Mouse (Mus musculus): Measurements from ENCODE around the gene Kctd12. TPM values are rescaled to one million over a fixed set of nuclear protein-coding genes. Genes with fewer than 3 reads are reported as not detected.

Gene Kctd12
- polyA plus RNA-seq, 1 experiment from 2014 or later = 9.3 TPM

DNA sequence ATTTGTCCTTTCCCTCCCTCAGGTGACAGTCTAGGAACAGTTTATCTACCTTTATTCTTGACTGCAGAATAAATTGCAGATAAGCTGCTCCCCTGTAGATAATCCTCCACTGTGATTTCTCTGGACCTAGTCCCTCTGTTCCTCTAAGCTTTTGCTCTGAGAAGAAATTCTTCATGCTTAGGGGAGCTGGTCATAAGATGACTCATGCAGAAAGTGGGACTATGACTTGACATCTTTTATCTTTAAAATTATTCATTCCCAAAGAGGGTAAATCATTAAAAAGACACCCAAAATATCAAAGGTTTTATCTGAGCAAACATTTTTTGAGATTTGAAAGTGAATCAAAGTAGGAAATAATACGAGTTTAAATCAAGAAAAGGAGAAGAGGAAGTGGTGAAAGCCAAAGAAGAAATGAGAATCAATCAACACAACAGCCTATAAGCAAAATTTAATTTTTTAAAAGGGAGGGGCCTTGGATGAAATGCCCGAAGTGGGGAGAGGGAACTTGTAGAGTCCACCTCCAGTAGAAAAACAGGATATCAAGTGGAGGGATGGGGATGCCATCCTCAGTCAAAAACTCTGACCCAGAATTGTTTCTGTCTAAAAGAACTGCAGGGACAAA, 40.1 kb downstream of the Kctd12 start:
- Histone ChIP-seq H3K4me3 (ENCODE audit: low read depth, low read length) (no peak overlapping the region), H3K27me3 (ENCODE audit: control insufficient read depth, insufficient read depth, low read length) (no peaks in the 10 kb centered on the region), H3K27ac (ENCODE audit: low read depth, low read length) (no peak overlapping the region), H3K4me1 (ENCODE audit: control insufficient read depth, insufficient read depth, low read length) (no peaks in the 10 kb centered on the region), H3K9me3 (ENCODE audit: control insufficient read depth, low read length) (no peaks in the 10 kb centered on the region), H3K36me3 (ENCODE audit: control insufficient read depth, insufficient read depth, low read length) (no peaks in the 10 kb centered on the region), H3K4me2 (ENCODE audit: low read depth) (no peak overlapping the region), H3K9ac (ENCODE audit: low read length) (no peak overlapping the region)
- DNase-seq (ENCODE audit: low spot score) (no peak), ATAC-seq (ENCODE audit: insufficient read depth, low FRiP score, low TSS enrichment) (no peak)
- WGBS = 85% methylated on average over 2 of the region's 2 CpGs

- WGBS = 78% methylated on average over 2 of the region's 2 CpGs
- H3K9me3 ChIP-seq (ENCODE audit: control insufficient read depth, low read length) = no peaks in the 10 kb centered on the region
- H3K9ac ChIP-seq (ENCODE audit: low read length) = no peak overlapping the region
- no peaks in the 10 kb centered on the region for H3K36me3 ChIP-seq (ENCODE audit: control insufficient read depth, insufficient read depth, low read length)
- no peak overlapping the region for H3K4me3 ChIP-seq (ENCODE audit: low read depth, low read length)
- ATAC-seq (ENCODE audit: insufficient read depth, low FRiP score, low TSS enrichment) = no peak
- H3K27ac ChIP-seq (ENCODE audit: low read depth, low read length) = no peak overlapping the region
- no peak overlapping the region for H3K4me2 ChIP-seq (ENCODE audit: low read depth)
- no peaks in the 10 kb centered on the region for H3K27me3 ChIP-seq (ENCODE audit: control insufficient read depth, insufficient read depth, low read length)
- no peaks in the 10 kb centered on the region for H3K4me1 ChIP-seq (ENCODE audit: control insufficient read depth, insufficient read depth, low read length)
- no peak for DNase-seq (ENCODE audit: low spot score)
Observed at GRCm38 (mm10) chr14:102934878-102935277, 47.6 kb downstream of the Kctd12 start.

DNA sequence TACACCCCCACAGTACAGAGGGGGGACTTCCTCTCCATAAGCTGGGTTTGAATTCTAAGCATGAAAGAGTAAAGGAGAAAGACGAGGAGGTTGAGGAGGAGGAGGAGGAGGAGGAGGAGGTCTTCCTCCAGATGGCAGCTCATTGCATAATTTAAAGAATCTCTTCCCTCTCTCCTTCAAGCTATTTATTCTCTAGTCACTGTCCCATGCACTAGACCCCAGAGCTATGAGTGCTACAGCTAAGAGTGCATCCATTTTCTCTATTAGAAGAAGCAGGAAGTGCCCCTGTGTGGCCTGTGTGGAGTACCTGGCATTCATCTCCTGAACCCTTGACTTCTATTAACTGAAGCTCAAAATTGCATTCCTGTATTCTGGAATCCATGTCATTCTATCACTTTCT, 51.5 kb downstream of the Kctd12 start:
- Histone ChIP-seq H3K4me1 (ENCODE audit: control insufficient read depth, insufficient read depth, low read length) (no peaks in the 10 kb centered on the region), H3K9ac (ENCODE audit: low read length) (no peak overlapping the region), H3K4me3 (ENCODE audit: low read depth, low read length) (no peak overlapping the region), H3K9me3 (ENCODE audit: control insufficient read depth, low read length) (no peaks in the 10 kb centered on the region), H3K27ac (ENCODE audit: low read depth, low read length) (no peak overlapping the region), H3K4me2 (ENCODE audit: low read depth) (no peak overlapping the region), H3K36me3 (ENCODE audit: control insufficient read depth, insufficient read depth, low read length) (no peaks in the 10 kb centered on the region), H3K27me3 (ENCODE audit: control insufficient read depth, insufficient read depth, low read length) (no peaks in the 10 kb centered on the region)
- no peak for ATAC-seq (ENCODE audit: insufficient read depth, low FRiP score, low TSS enrichment)
- WGBS = 63% methylated on average over 1 of the region's 1 CpGs
- no peak for DNase-seq (ENCODE audit: low spot score)

- no peak overlapping the region for H3K4me3 ChIP-seq (ENCODE audit: low read depth, low read length)
- no peak overlapping the region for H3K4me2 ChIP-seq (ENCODE audit: low read depth)
- no peaks in the 10 kb centered on the region for H3K27me3 ChIP-seq (ENCODE audit: control insufficient read depth, insufficient read depth, low read length)
- DNase-seq (ENCODE audit: low spot score) (no peak), ATAC-seq (ENCODE audit: insufficient read depth, low FRiP score, low TSS enrichment) (no peak)
- 87% methylated on average over 3 of the region's 3 CpGs for WGBS
- no peak overlapping the region for H3K9ac ChIP-seq (ENCODE audit: low read length)
- H3K36me3 ChIP-seq (ENCODE audit: control insufficient read depth, insufficient read depth, low read length) = no peaks in the 10 kb centered on the region
- H3K4me1 ChIP-seq (ENCODE audit: control insufficient read depth, insufficient read depth, low read length) = no peaks in the 10 kb centered on the region
- no peaks in the 10 kb centered on the region for H3K9me3 ChIP-seq (ENCODE audit: control insufficient read depth, low read length)
- no peak overlapping the region for H3K27ac ChIP-seq (ENCODE audit: low read depth, low read length)
Observed at GRCm38 (mm10) chr14:102929545-102929944, 52.9 kb downstream of the Kctd12 start.

DNA sequence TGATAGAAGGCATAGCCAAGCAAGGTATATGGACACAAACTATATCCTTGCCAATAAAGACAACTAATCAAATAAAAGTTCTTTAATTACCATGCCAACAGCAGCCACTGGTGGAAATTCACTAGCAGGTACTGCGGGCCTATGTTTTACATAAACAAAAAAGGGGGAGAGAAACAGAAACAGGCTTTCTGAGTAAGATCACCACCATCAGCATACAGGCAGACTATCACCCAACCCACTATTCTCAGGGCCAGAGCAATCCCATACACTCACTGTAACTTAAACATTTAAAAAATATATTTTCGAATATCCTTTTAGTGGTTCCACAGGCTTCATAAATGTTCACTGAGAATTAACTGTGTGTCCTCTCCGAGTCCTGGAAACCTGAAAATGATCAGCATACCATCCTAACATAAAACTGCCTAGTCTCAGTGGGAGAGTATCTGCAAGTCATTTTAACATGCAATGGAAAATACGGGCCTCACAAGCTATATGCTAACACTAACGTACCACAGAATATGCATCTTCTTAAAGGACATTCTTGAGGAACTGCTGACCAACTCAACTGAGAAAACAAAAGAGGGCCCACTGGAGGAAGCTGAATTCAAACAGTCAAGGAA, 54.5 kb downstream of the Kctd12 start:
- Histone ChIP-seq H3K36me3 (ENCODE audit: control insufficient read depth, insufficient read depth, low read length) (no peaks in the 10 kb centered on the region), H3K9ac (ENCODE audit: low read length) (no peak overlapping the region), H3K9me3 (ENCODE audit: control insufficient read depth, low read length) (no peaks in the 10 kb centered on the region), H3K4me2 (ENCODE audit: low read depth) (no peak overlapping the region), H3K27me3 (ENCODE audit: control insufficient read depth, insufficient read depth, low read length) (no peaks in the 10 kb centered on the region), H3K4me1 (ENCODE audit: control insufficient read depth, insufficient read depth, low read length) (no peaks in the 10 kb centered on the region), H3K27ac (ENCODE audit: low read depth, low read length) (no peak overlapping the region), H3K4me3 (ENCODE audit: low read depth, low read length) (no peak overlapping the region)
- ATAC-seq (ENCODE audit: insufficient read depth, low FRiP score, low TSS enrichment) (no peak), DNase-seq (ENCODE audit: low spot score) (no peak)
- 86% methylated on average over 5 of the region's 5 CpGs for WGBS

Small RNA genes within 50 kb of the gene (microRNA-seq; reads per million reads assigned to microRNA genes)
- gene Mir5130 = 1.0 reads per million

Other genes with a start within 250 kb of the Kctd12 start
- gene Acod1, start 64.3 kb upstream of the Kctd12 start, polyA plus RNA-seq (2014; fragmentation: Nextera tagmentation; extraction: Ambion mirVana) = not detected in 2 replicates
- 27.2 and 27.5 TPM in 2 replicates for gene Cln5, start 87.6 kb upstream of the Kctd12 start, polyA plus RNA-seq (2014; fragmentation: Nextera tagmentation; extraction: Ambion mirVana)
- 24.4 and 27.8 TPM in 2 replicates for gene Fbxl3, start 116.9 kb upstream of the Kctd12 start, polyA plus RNA-seq (2014; fragmentation: Nextera tagmentation; extraction: Ambion mirVana)

All from neural tube, embryonic 11.5 days (tissue).